Mouse (Mus musculus) monocyte, adult 5-6 weeks (primary cell): ENCODE data around the gene Nppb. TPM values are rescaled to one million over a fixed set of nuclear protein-coding genes. Genes with fewer than 3 reads are reported as not detected.
A peak's percentile ranks its signal among the peaks of the same experiment; 100 is the strongest.

Experiments used
- ATAC-seq: fragments of 153-309, 156-312 bp; replicated peaks from 2 replicates; pipeline ENCODE4 v1.8.0; 2017; ENCODE audit warnings: mild to moderate bottlenecking; ENCODE audit not compliant: low TSS enrichment, insufficient number of reproducible peaks, severe bottlenecking, poor library complexity, low FRiP score
- total RNA-seq: library from RNA; stranded (forward); fragments of 200-1000, 200-491, 200-594 nt; gene quantifications from 3 replicates; pipeline ENCODE4 v1.2.3, GENCODE M21; 2017

The Nppb gene
- total RNA-seq: not detected in 3 replicates

DNA sequence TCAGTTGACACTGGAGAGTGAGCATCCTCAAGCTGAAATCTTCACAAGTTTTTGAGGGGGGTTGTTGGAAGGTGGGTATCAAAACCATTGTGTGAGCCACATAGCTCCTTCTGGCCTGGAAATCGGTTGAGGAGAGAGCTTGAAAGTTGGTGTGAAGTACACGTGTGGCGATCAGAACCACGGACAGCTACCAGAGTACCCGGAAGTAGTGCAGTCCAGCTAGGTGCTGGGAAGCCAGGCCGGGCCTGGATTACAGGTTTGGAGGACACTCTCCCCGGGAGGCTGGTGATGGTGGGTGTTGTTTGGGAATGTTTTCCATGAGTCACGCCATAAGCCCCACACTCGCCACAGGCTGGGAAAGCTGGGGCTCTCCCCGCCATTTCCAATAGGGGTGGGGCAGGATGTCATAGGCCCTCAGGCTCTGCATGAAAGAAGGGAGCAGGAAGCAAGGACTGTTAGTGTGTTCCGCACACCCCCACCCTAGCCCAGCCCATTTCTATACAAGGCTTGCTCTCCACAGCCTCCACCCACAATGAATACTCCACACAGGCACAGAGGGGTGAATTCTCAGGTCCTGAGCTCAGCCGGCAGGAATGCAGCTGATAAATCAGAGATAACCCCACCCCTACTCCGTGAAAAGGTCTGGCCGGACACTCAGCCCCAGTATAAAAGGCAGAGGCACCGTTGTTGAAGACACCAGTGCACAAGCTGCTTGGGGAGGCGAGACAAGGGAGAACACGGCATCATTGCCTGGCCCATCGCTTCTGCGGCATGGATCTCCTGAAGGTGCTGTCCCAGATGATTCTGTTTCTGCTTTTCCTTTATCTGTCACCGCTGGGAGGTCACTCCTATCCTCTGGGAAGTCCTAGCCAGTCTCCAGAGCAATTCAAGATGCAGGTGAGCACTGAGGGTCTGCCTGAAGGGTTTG is at the start of gene Nppb:
Gene Nppb, plus strand, starts transcription at position 584 of the 928 bp plus-strand sequence.
- ATAC-seq: 0 out of 2 replicates have a peak, but pooled peaks have one; percentile 5

DNA sequence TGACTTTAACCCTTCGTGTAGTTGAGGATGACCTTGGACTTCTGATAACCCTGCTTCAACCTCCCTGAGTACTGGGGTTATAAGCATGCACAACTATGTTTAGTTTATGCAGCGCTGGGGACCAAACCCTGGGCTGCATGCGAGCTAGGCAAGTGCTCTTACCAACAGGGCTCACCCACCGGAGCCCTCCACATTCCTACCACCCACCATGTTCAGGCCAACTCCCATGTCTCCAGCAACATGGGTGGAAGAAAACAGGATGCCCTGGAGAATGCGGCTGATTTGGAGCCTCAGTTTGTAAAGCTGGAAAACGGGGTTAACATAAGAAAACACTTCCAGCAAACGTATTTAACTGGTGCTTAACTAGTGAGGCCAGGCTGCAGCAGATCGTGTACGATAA is 49.7 kb upstream of the Nppb start:
- no peak for ATAC-seq

DNA sequence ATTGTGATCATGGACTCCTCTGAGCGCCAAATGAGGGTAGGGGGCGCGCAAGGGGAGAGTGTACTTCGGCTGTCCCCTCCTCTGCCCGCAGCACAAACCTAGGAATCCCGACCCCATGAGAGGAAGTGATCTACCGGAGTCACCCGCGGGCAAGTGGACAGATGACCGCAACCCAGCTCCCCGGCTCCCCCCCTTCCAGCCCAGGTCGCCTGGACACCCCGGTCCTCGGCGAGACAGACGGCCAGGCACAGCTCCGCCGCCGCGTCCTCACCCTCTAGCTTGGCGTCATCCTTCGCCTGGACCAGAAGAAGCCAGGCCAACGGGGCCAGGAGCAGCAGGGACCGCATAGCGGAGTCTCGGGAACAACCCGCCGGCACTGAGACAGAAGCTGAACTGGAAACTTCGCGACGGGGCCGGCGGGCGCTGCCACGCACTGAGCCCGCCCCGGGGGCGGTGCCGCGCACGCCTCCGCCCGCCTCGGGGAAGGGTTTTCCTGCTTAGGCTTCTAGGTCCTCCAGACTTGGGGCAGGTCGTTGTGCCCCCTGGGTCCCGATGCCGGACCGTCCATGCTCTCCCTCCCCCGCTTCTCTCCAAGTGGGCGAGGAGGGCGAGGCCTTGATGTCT is 49.1 kb upstream of the Nppb start, which contains the start of gene Plod1:
Gene Plod1, minus strand, starts transcription at position 437 of the 624 bp plus-strand sequence.
- peak; percentile 19; the same call in 1 of the 2 replicates for ATAC-seq

DNA sequence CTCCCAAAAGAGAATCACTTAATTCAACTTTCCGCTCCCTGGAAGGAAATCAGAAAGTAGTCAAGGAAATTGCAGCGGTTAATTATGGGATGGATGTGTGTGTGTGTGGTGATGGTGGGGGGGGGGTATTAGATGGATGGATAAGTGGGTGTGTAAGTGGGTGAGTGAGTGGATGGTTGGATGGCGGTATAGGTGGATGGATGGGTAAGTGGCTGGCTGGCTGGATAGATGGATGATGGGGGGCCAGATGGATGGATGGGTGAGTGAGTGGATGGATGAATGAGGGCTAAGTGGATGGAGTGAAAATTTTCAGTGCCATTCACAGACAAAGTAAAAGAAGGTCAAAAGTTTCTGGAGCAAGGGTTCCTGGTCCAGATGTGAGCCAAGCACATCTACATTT is 48.6 kb upstream of the Nppb start:
- no peak for ATAC-seq

DNA sequence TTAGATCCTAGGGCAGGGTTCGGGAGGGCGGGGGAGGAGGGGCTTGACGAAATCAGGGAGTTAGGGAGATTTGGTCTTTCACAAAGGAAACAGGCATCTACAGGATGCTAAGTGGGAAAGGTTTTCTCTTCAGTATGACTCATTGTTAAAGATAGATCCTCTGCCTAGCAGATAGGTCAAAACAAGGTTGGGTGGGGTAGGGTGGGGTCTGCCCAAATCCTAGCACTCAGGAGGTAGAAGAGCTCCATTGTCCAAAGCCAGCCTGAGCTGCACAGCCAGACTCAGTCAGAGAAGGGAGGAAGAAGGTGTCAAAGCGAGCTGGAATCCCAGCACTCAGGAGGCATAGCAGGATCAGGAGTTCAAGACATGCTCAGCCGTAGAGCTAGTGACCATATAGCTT is 48.1 kb upstream of the Nppb start:
- no peak for ATAC-seq

DNA sequence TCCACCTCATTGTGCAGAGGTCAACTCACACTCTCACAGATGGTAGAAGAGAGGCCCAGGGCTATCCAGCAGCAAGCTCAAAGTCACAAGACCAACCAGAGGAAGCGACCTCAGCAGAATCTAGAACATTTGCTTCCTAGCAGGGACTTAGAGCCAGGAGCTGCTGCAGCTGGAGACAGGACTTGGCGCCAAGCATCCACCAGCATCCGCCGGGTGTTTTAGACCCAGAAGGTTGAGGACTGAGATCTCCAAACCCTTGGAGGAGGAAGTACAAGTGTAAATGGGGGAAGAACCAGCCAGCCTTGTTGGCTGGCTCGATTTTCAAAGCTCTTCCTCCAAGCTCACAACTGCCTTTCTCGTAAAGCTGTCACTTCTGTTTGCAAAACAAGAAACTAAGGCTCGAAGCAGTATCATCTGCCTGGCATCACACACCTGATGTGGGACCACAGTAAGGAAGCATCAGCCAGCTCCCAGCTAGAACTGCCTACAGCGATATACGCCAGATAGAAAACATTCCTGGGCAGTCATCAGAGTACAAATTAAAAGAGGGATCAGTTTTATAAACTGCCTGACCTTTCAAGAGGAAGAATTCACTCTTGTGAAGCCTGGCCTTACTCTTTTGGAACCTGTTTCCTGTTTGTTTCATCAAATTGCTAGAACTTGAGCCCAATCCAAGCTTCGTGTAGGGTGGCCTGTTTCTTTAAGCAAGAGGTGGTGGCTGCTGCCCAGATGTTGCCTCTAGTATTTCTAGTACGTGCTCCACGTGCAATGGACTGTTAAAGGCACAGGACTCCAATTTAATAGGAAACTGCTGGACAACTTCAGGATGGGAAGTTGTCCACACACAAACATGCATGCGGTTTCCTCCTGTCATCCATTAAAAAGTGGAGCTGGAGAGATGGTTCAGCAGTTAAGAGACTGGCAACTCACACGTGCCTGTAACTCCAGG is 47.2 kb upstream of the Nppb start:
- ATAC-seq: no peak

DNA sequence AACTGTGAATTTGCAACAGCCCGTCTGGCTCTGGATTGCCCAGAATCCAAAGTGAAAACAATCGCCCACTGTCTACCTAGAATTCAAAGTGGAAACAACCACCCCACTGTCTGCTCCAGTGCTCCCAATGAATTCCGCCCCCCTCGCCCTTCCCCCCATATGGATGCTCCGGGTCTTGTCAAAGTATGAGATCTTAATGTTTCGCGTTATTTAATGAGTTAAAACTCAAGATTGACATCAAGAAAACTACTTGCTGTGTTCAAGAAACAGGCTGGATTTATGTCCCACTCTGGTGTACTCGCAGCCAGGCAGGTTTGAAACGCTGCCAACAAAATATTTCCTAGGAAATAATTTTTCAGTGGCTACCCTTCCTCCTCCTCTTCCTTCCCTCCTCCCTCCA is 45.5 kb upstream of the Nppb start:
- ATAC-seq: no peak

DNA sequence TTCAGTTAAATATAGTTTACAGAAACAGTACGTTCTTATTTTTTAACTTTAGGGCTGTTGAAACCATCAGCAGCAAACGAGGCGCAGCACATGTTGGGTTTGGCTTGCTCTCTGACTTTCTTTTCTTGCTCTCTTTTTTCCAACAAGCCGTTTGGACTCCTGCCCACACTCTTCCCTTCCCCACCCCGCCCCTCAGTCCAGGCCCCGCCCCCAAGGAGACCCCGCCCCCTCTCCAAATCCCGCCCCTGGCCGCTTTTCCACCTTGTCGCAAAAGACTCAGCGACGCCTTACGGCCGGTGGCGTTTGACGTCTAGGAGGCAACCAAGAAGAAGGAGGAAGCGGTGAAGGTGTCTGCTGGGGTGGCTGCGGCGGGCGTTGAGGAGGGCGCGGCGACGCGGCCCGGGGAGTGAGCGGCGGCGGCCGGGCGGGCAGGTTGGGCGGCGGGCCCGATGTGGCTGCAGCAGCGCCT is 45.0 kb upstream of the Nppb start, which contains the start of gene 2510039O18Rik:
Gene 2510039O18Rik, plus strand, starts transcription at position 320 of the 469 bp plus-strand sequence.
- ATAC-seq: peak; percentile 86

DNA sequence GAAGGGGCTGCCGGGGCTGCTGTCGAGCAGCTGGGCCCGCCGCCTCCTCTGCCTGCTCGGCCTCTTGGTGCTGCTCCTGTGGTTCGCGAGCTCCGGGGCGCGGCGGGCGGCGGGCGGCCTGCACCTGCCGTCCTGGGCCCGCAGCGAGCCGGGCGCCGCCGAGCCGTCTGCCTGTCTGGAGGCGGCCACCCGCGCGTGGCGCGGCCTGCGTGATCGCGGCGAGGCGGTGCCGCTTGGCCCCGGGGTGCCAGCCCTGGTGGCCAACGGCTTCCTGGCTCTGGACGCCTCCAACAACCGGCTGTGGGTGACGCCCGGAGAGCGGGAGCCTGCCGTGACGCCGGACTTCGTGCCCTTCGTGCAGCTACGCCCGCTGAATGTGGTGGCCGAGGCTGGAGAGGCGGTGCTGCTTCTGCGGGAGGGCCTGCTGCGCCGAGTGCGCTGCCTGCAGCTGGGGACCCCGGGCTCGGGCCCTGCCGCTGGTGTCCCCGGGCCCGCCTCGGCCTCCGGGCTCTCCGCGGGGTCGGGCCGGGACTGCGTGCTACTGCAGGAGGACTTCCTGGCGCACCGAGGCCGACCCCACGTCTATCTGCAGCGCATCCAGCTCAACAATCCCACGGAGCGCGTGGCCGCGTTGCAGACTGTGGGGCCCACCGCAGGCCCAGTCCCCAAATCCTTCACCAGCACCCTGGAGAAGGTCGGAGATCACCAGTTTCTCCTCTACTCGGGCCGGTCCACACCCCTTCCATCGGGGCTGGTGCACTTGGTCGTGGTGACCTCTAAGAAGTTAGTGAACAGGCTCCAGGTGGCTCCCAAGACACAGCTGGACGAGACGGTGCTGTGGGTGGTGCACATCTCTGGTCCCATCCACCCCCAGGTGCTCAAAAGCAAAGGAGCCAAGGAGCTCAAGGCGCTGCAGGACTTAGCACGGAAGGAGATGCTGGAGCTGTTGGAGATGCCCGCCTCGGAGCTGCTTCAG is 44.3 kb upstream of the Nppb start:
- ATAC-seq: no peak

DNA sequence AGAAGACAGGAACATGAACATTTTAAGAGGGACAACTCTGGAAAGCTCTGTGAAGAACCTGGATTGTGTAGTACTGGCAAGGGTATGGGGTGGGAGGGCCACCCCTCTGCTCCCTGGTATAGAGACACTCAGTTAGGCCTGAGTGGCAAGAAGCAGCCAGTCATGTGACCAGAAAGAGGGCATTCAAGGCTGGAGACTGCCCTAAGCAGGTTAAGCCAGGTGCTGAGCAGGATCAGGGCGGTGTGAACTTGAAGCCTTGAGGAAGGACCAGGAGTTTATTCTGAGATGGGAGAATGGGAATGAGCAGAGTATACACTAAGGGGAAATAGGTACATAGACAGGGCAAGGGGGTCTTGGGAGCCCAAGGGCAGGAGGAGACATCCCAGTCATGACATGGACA is 42.6 kb upstream of the Nppb start:
- ATAC-seq: no peak

DNA sequence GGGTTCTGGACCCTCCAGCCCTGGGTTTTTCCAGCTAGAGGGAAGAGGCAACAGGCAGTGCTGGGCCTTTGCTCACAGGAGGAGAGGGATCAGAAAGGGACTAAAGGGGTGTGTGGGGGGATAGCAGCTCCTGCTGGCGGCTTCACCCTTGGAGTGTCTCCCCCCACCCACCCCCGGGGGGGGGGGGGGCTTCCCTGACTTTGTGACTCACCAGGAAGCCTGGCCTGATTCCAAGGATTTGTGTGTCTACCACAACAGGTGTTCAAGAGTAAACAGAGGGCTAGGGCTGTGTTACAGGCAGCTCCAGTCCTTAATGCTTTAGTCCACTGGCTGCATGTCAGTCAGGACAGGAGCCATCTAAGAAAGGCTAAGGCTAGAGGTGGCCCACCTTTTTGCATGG is 38.1 kb upstream of the Nppb start:
- no peak for ATAC-seq

DNA sequence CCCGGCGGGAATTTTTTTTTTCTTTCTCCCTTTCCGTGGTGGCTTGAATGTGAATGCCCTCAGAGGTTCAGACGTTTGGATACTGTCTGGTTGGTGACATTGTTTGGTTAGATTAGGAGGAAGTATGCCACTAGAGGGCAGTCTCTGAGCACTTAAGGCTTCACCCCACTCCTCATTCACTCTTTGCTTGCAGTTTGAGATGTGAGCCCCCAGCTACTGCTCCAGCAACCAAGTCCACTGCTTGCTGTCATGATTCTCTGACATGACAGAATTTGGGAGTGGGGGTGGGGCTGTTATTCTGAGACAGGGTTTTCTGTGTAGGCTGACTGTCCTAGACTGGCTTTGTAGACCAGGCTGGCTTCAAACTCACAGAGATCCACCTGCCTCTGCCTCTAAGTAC is 32.0 kb upstream of the Nppb start:
- ATAC-seq: peak; percentile 63

DNA sequence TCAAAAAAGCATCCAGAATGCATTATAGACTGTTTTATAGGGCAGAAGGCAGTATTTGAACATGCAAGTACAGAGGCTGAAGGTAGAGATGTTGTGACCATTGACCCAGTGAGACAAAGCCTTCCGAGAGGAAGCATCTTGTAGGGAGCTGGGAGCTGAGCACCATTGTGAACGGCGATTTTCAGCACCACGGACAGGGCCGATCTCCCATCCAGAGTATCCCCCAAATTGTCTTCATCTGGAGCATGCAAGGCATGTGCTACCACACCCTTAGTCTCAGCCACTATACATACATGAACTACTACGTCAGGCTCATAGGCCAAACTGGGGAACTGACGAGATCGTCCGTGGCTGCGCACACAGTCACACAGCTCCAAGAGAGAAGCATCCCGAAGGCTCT is 28.4 kb upstream of the Nppb start:
- ATAC-seq: no peak

DNA sequence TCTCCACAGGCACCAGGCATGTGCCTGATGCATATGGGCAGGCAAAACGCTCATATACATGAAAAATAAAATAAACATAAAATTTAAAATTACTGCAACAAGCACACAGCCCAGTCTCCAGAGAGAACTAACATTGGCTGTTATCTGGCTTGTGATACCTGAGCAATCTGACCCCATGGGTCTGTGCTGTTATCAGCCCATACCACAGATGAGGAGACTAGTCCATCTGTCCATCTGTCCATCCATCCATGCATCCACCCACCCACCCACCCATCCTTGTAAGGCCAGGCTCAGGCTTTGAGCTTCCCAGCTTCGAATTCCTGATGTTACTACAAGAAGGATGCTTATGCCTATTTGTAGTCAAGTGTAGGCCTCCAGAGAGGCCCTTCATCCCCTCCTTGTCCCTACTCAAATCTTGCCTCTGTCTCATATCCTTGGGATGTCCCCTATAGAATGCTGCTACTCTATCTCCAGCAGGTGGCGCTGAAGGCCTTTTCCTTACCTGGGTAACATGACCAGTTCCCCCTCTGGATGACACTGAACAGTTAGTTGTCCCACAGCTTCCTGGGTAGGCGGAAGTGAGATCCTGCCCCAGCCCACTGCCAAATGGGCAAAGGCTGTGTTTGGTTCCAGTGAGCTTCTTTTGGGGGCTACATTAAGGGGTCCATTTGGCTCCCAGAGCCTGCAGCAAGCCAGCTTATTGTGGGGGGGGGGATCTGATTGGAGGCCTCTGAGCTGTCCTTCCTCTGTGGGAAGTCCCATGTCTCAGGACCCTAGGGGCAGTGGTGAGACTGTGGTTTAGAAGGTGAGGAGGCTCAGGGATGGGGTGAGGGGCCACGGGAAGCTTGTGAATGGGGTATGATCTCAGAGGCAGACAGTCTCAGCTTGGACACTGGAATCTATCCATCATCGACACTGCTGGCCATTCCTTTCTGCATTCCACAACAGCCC is 25.4 kb upstream of the Nppb start:
- peak; percentile 74 for ATAC-seq

DNA sequence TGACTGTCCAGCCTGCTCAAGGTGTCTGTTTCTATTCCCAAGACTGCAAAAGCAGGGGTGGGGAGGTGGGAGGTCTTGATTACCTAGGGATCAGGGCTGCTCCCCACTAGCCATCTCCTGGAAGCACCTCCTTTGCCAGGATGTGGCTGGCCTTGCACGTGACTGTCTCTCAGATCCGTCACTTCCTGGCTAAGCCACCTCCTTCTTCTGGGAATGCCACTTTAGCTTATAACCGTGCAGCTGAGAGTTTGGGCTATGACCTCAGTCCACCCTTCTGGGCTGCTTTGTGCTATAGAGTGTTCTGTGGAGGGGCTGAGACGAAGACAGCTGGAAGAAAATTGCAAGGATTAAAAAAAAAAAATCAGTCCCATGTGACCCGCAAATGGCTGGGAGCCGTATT is 22.8 kb upstream of the Nppb start:
- no peak for ATAC-seq

DNA sequence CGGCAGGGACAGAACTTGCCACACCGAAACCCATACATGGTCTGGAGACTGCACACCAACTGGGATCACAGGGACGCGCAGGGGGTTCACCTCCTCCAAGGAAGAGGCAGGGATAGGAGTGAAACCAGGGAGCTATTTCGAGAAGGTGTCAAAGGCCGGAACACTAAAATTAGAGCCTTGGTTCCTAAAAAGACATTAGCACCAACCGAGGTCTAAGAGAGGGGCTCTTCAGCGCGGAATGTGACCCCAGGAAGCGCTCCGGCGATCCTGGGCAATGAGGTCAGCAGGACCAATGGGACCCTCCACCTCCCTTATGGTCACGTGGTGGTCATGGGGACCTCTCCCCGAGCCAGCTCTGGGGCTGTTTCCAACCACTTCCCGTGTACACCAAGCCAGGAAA is 22.0 kb upstream of the Nppb start:
- ATAC-seq: no peak

DNA sequence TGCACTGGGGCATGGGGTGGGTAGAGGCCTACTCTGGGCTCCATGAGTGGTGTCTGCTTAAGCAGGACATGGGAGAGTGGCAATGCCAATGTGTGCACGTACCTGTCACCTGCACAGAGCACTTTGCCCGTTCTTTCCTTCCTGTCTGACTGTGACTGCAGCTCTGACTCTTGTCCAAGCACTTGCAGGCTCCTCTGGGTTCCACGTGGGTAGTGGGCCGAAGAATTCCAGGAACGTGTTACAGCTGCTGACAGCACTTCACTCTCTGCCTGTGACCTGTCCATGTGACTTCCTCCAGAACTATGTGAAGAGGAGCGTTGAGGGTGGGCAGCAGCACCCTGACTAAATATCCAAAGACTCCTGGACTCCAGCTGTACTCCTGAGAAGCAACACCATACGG is 19.9 kb upstream of the Nppb start:
- ATAC-seq: no peak
